In the genomic region with DNA sequence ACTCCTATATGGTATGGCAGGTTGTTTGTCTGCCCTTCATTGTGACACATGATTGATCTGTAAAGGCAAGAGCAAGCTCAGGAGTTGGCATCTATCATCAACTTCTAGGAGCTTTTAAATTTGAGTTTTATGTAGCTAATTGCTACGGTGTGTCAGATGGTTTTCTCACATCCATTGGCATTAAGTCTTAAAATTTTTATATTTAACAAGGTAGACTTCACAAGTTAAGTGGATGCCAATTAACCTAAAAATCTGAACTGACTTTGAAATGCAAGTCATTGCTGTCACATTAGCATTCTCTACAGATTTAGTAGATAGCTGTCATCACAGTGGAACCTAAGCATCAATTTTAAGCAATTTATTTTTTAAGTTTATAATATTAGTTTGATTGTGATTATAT, we compare ENCODE assay signal across 23 mouse cellular contexts.
DNase-seq lines count a peak whose midpoint lies in the region; ATAC-seq and TF ChIP-seq lines count a peak whose summit lies in the region.
"Had no signal": no experiment of that assay in that cellular context is flagged by ENCODE, and none has a peak within 500 bp of the region (broad histone marks: within the 10 kb centered on the region; RNA-seq: fewer than 3 reads in every experiment).

No protein-coding gene starts in this region.

- no peaks in the 10 kb centered on the region for H3K4me1 ChIP-seq in forebrain, embryonic 14.5 days (ENCODE audit: control insufficient read depth, insufficient read depth, low read length)
- no peaks in the 10 kb centered on the region for H3K4me1 ChIP-seq in forebrain, embryonic 12.5 days
- H3K4me1 ChIP-seq in forebrain, embryonic 16.5 days (replicated peaks; ENCODE audit: control insufficient read depth, insufficient read depth, low read length), result no peaks in the 10 kb centered on the region
- no peaks in the 10 kb centered on the region for H3K4me1 ChIP-seq in embryonic facial prominence, embryonic 10.5 days
- H3K4me1 ChIP-seq: embryonic facial prominence, embryonic 13.5 days; embryonic facial prominence, embryonic 15.5 days had no signal

- H3K9ac ChIP-seq in forebrain, embryonic 14.5 days (ENCODE audit: low read length), result no peak overlapping the region
- no peak overlapping the region for H3K9ac ChIP-seq in forebrain, embryonic 12.5 days
- H3K9ac ChIP-seq in forebrain, embryonic 16.5 days (replicated peaks; ENCODE audit: low read depth, low read length), result no peak overlapping the region
- H3K9ac ChIP-seq: embryonic facial prominence, embryonic 13.5 days; embryonic facial prominence, embryonic 15.5 days had no signal

- no peak overlapping the region for H3K27ac ChIP-seq in forebrain, embryonic 14.5 days (ENCODE audit: low read depth, low read length)
- no peak overlapping the region for H3K27ac ChIP-seq in forebrain, embryonic 12.5 days
- H3K27ac ChIP-seq in forebrain, embryonic 16.5 days (ENCODE audit: low read length), result no peak overlapping the region
- H3K27ac ChIP-seq in embryonic facial prominence, embryonic 10.5 days (replicated peaks), result no peak overlapping the region
- H3K27ac ChIP-seq: embryonic facial prominence, embryonic 13.5 days; embryonic facial prominence, embryonic 15.5 days; gastrocnemius, adult 2 months had no signal

- no peak for TF ChIP-seq POLR2A in brain, embryonic 14.5 days (IDR thresholded peaks at IDR 0.05; ENCODE audit: borderline replicate concordance, extremely low read depth, insufficient read depth, insufficient read length, poor library complexity, severe bottlenecking)

- H3K36me3 ChIP-seq in forebrain, embryonic 14.5 days (ENCODE audit: control insufficient read depth, insufficient read depth, low read length), result no peaks in the 10 kb centered on the region
- no peaks in the 10 kb centered on the region for H3K36me3 ChIP-seq in forebrain, embryonic 12.5 days (replicated peaks)
- H3K36me3 ChIP-seq in forebrain, embryonic 16.5 days (ENCODE audit: control insufficient read depth, insufficient read depth), result no peaks in the 10 kb centered on the region
- H3K36me3 ChIP-seq in embryonic facial prominence, embryonic 10.5 days (replicated peaks), result no peaks in the 10 kb centered on the region
- H3K36me3 ChIP-seq: embryonic facial prominence, embryonic 13.5 days; embryonic facial prominence, embryonic 15.5 days had no signal

- no peaks in the 10 kb centered on the region for H3K27me3 ChIP-seq in forebrain, embryonic 14.5 days (replicated peaks; ENCODE audit: control insufficient read depth, insufficient read depth, low read length)
- no peaks in the 10 kb centered on the region for H3K27me3 ChIP-seq in forebrain, embryonic 12.5 days
- no peaks in the 10 kb centered on the region for H3K27me3 ChIP-seq in forebrain, embryonic 16.5 days (replicated peaks; ENCODE audit: control insufficient read depth, insufficient read depth, low read length)
- H3K27me3 ChIP-seq in embryonic facial prominence, embryonic 10.5 days (replicated peaks; ENCODE audit: low read depth, poor library complexity, severe bottlenecking), result no peaks in the 10 kb centered on the region
- H3K27me3 ChIP-seq: embryonic facial prominence, embryonic 13.5 days; embryonic facial prominence, embryonic 15.5 days had no signal

- H3K9me3 ChIP-seq in forebrain, embryonic 14.5 days (replicated peaks; ENCODE audit: control insufficient read depth, low read length), result no peaks in the 10 kb centered on the region
- H3K9me3 ChIP-seq in forebrain, embryonic 12.5 days, result no peaks in the 10 kb centered on the region
- H3K9me3 ChIP-seq in forebrain, embryonic 16.5 days (ENCODE audit: control insufficient read depth, low read length), result no peaks in the 10 kb centered on the region
- H3K9me3 ChIP-seq in embryonic facial prominence, embryonic 10.5 days, result no peaks in the 10 kb centered on the region
- H3K9me3 ChIP-seq: embryonic facial prominence, embryonic 13.5 days; embryonic facial prominence, embryonic 15.5 days had no signal

- TF ChIP-seq CTCF in brain, embryonic 14.5 days (IDR thresholded peaks at IDR 0.05; ENCODE audit: borderline replicate concordance, extremely low read depth, insufficient read depth, insufficient read length), result no peak

- DNase-seq in forebrain, embryonic 14.5 days (ENCODE audit: low spot score), result peak; percentile 65
- peak; percentile 1 for DNase-seq in brain, adult 2 months (ENCODE audit: low read depth, low spot score)
- peak; percentile 72 for DNase-seq in brain, embryonic 14.5 days (ENCODE audit: low read depth)
- no peak for DNase-seq in adrenal gland, postnatal 25 days
- no peak for DNase-seq in embryonic facial prominence, embryonic 10.5 days (ENCODE audit: low spot score)
- no peak for DNase-seq in layer of hippocampus, adult 9-10 months (ENCODE audit: low spot score)
- DNase-seq: adrenal gland, adult 2 months; adrenal gland, postnatal 10 days; adrenal gland, postnatal 36 days; cerebellum, adult 11 months; cerebellum, adult 18-20 months; cerebellum, adult 8-10 months; cerebellum, adult 9-11 months; cerebellum, postnatal 14 days; cerebellum, postnatal 36 days; embryo, embryonic 11 days; gastrocnemius, adult 2 months; gastrocnemius, postnatal 10 days had no signal

- H3K4me3 ChIP-seq in forebrain, embryonic 14.5 days (ENCODE audit: low read depth, low read length), result no peak overlapping the region
- no peak overlapping the region for H3K4me3 ChIP-seq in forebrain, embryonic 12.5 days (replicated peaks)
- H3K4me3 ChIP-seq in forebrain, embryonic 16.5 days (replicated peaks; ENCODE audit: low read length), result no peak overlapping the region
- H3K4me3 ChIP-seq in embryonic facial prominence, embryonic 10.5 days, result no peak overlapping the region
- H3K4me3 ChIP-seq: embryonic facial prominence, embryonic 13.5 days; embryonic facial prominence, embryonic 15.5 days; erythroblast, embryonic 14.5 days; gastrocnemius, adult 2 months had no signal

- peak; percentile 57; the same call in 1 of the 2 replicates for ATAC-seq in forebrain, embryonic 14.5 days
- ATAC-seq in forebrain, embryonic 12.5 days (ENCODE audit: low FRiP score), result no peak
- peak; percentile 73 for ATAC-seq in forebrain, embryonic 16.5 days

- no peak overlapping the region for H3K4me2 ChIP-seq in forebrain, embryonic 14.5 days (ENCODE audit: low read length)
- no peak overlapping the region for H3K4me2 ChIP-seq in forebrain, embryonic 12.5 days
- no peak overlapping the region for H3K4me2 ChIP-seq in forebrain, embryonic 16.5 days (ENCODE audit: low read length)
- H3K4me2 ChIP-seq: embryonic facial prominence, embryonic 13.5 days; embryonic facial prominence, embryonic 15.5 days had no signal

- 69% methylated on average over 1 of the region's 1 CpGs for WGBS in forebrain, embryonic 14.5 days
- WGBS in forebrain, embryonic 12.5 days, result 79% methylated on average over 1 of the region's 1 CpGs
- 33% methylated on average over 1 of the region's 1 CpGs for WGBS in forebrain, embryonic 16.5 days
- 93% methylated on average over 1 of the region's 1 CpGs for WGBS in embryonic facial prominence, embryonic 10.5 days

Comparison
In these comparisons a context has a peak if more than half of its experiments do, and no peak if none do; other contexts are left out.
1. DNase-seq: peak in forebrain, embryonic 14.5 days (single experiment), brain, adult 2 months (single experiment) and brain, embryonic 14.5 days (single experiment); none in adrenal gland, postnatal 25 days (single experiment), embryonic facial prominence, embryonic 10.5 days (single experiment) and layer of hippocampus, adult 9-10 months (single experiment).